Mouse (Mus musculus) left cerebral cortex, adult 2 months (tissue): ENCODE results near the gene Irf2. TPM values are rescaled to one million over a fixed set of nuclear protein-coding genes. Genes with fewer than 3 reads are reported as not detected.

ENCODE experiments used
- DNase-seq, 2 experiments: peaks; one replicate each; pipeline ENCODE4 v3.0.0; 2021 to 2022; ENCODE audit warnings: low spot score in 2 of 2, mixed read lengths in 1 of 2; ENCODE audit errors: extremely low spot score in 1 of 2
- H3K27ac ChIP-seq: fragments of 200-600 bp; 2 replicates; pipeline ENCODE4 v1.8.1; 2022
- H3K4me3 ChIP-seq: fragments of 200-600 bp; 2 replicates; pipeline ENCODE4 v1.8.1; 2022
- CTCF ChIP-seq: fragments of 200-600 bp; IDR thresholded peaks from 2 replicates; pipeline ENCODE4 v1.8.1; 2022; ENCODE audit warnings: antibody characterized with exemption, mild to moderate bottlenecking, moderate library complexity
- intact Hi-C: fragments of 180-260 bp; cut with DNase I; formaldehyde crosslinking; loops from one replicate; pipeline ENCODE4 v1.15.1; 2025
- total RNA-seq, 2 experiments: library from RNA; stranded (reverse); gene quantifications; 2 replicates each; pipeline ENCODE4 v1.2.3; 2021

The Irf2 gene
- total RNA-seq, 2 experiments from 2014 or later, result 70.7 to 79.6 TPM

- Histone ChIP-seq H3K27ac (no peak overlapping the region), H3K4me3 (no peak overlapping the region)
- DNase-seq, result no peak
- intact Hi-C loops, result no loop called here
- no peak for TF ChIP-seq CTCF
These were observed 89.3 kb downstream of the Irf2 start for GRCm38 (mm10) chr8:46828734-46829413.

DNA sequence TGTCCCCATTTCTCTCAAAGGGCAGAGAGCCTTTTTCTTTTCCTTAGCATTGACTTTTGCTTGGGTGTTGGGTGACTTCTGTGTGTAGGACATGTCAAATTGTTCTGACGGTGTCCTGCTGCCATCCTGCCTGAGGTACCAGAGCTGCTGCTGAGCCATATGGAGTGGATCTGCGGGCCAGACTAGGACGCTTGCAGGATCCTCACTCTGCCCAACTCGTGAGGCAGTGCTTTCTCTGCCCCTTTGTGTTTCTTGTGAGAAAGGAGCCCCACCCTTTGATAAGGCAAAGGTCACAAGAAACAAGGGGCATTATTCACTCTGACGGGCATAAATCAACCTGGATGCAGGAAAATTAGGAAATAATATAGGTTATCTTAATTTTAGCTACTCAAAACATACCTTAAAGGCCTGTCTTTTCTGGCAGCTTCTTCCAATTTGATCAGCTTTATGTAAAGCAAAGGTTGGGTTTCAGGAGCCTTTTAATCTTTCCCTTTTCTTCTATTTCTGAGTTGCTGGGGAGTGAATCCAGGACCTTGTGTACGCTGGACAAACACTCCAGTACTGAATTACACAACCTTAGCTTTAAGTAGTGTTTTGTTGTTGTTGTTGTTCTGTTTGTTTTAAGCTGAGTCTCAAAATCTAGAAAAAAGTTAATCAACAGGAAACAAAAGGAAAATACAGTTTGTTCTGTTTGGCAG lies 90.0 kb downstream of the Irf2 start:
- DNase-seq, result no peak
- TF ChIP-seq CTCF, result no peak
- no peak overlapping the region for H3K4me3 ChIP-seq
- intact Hi-C loops, result no loop called here
- no peak overlapping the region for H3K27ac ChIP-seq

DNA sequence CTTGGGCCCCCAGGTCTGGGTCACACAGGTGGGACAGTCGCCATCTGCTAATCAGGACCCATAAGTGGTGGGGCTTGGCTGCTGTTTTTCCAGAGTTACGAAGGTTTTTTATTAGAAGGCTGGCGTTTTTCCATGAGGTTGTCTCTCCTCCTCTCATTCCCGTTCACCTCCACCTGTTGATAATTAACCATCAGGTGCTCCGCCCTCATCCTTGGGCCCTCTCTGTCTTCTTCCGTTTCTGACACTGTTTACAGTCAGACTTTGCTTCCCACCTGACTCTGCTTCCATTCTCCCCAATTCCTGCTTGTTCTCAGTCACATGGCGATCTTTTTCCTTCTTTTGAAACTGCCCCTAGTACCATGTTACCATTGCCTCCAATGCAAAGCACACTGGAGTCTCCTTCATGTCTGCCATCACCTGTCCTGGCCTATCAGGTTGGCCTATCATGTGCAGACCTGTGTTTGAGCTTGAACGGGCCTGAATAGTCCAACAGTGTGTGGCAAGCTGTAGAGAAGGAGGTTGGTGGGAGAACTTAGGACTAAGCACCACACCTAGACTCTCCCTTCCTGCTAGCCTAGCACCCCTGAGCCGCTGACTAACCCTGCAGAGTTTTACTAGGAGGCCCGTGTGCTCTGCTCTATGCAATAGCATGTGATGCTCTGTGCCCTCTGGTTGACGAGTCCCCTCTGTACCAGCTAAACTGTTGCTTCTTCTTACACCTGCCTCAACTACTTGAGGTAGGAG lies 90.8 kb downstream of the Irf2 start:
- Histone ChIP-seq H3K4me3 (no peak overlapping the region), H3K27ac (no peak overlapping the region)
- DNase-seq, result no peak
- no peak for TF ChIP-seq CTCF
- intact Hi-C loops, result no loop called here

DNA sequence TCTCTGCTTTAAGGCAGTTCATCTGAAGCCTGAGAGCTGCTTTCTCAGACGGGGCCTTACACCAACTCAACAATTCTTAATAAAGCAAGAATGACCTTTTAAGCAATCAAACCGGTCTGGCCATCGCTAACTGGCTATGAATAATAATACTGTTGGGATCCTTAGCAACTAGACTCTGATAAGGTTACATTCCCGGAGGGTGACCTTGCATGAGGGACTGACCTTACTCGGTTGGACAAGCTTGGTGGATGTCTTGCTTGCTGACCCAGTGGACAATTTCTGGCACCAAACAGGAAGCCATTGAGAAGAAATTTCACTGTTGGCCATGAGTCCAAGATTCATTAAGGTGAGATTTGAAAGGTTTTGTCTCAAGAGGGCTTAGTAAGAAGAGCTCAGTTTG lies 92.4 kb downstream of the Irf2 start:
- intact Hi-C loops, result no loop called here
- no peak overlapping the region for H3K4me3 ChIP-seq
- no peak for DNase-seq
- TF ChIP-seq CTCF, result no peak
- H3K27ac ChIP-seq, result no peak overlapping the region

- no peak for DNase-seq
- TF ChIP-seq CTCF, result no peak
- intact Hi-C loops, result no loop called here
- Histone ChIP-seq H3K27ac (no peak overlapping the region), H3K4me3 (no peak overlapping the region)
These were observed 92.9 kb downstream of the Irf2 start for GRCm38 (mm10) chr8:46832399-46832798.

GRCm38 (mm10) chr8:46833763-46834162 lies 94.2 kb downstream of the Irf2 start:
- intact Hi-C loops, result no loop called here
- Histone ChIP-seq H3K4me3 (no peak overlapping the region), H3K27ac (no peak overlapping the region)
- no peak for TF ChIP-seq CTCF
- no peak for DNase-seq

DNA sequence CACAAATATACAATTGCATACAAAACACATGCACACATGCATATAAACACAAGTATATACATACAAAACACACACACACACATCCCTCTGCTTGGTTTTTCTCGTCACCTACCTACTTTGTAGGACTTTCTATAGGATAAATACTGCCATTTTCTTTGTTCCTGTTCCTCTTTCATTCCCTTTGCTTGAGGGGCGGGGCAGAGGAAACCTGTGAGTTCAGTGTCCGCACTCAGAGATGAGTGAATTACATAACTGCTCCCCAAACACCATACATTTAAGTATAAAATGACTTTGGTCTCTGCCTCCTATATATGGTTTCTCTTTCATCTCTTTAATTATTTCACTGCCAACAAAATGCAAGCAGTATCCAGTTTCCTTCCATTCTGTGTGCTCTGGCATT lies 94.9 kb downstream of the Irf2 start:
- DNase-seq, result no peak
- no peak for TF ChIP-seq CTCF
- Histone ChIP-seq H3K4me3 (no peak overlapping the region), H3K27ac (no peak overlapping the region)
- intact Hi-C loops, result no loop called here

- DNase-seq, result no peak
- intact Hi-C loops, result no loop called here
- no peak; the same call in 1 of the 2 replicates for TF ChIP-seq CTCF
- no peak overlapping the region for H3K27ac ChIP-seq
- H3K4me3 ChIP-seq, result no peak overlapping the region
These were observed 96.6 kb downstream of the Irf2 start for GRCm38 (mm10) chr8:46836011-46836652.

DNA sequence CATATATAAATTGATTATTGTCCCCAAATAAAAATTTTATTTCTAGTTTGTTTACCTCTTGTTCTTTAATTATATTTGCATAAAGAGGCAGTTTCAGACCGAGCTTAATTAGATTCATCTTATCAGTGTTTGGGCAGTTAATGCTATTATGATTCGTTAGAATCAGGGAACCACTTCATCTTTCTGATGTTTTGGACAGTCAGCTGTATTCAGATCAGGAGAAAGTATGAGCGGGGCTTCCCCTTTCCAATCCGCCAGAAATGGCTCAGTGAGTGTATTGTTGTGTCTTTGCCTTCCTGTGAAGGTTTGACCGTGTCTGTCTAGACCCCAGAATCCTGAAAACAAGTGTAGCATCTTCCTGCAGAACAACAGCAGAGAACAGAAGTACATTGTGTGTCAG lies 97.4 kb downstream of the Irf2 start:
- DNase-seq, result no peak
- no peak overlapping the region for H3K27ac ChIP-seq
- no peak overlapping the region for H3K4me3 ChIP-seq
- TF ChIP-seq CTCF, result no peak
- intact Hi-C loops, result no loop called here

DNA sequence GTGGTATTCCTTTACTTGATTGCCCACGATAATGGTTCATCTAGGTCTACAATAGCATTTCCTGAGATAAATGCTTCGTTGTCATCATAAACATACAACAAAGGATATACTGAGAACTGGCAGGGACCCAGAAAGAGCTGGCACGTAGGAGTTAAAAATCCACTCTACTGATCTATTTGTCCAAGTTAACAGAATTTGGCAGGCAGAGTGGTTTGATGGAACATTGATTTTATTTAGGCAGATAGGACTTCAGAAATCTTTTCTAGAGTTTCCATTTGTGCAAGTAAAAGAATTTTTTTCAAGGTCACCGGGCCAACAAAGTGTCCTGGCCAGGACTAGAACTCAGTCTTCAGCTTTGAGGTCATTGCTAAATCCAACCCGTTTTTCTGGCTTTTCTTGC lies 98.5 kb downstream of the Irf2 start:
- Histone ChIP-seq H3K4me3 (no peak overlapping the region), H3K27ac (no peak overlapping the region)
- no peak for DNase-seq
- intact Hi-C loops, result no loop called here
- no peak for TF ChIP-seq CTCF

- Histone ChIP-seq H3K27ac (no peak overlapping the region), H3K4me3 (no peak overlapping the region)
- TF ChIP-seq CTCF, result no peak
- intact Hi-C loops, result loop anchor here (10.0 kb wide), 1 partner anchor 94 kb away; no protein-coding TSS in a partner anchor
- no peak for DNase-seq
These were observed 100.9 kb downstream of the Irf2 start for GRCm38 (mm10) chr8:46840390-46840789.

GRCm38 (mm10) chr8:46840791-46841190 lies 101.3 kb downstream of the Irf2 start:
- peak in 1 of 2 experiments; percentile 40 for DNase-seq
- Histone ChIP-seq H3K4me3 (no peak overlapping the region), H3K27ac (no peak overlapping the region)
- intact Hi-C loops, result loop anchor here (10.0 kb wide), 1 partner anchor 94 kb away; no protein-coding TSS in a partner anchor
- TF ChIP-seq CTCF, result no peak
